8 mouse cellular contexts compared by ENCODE assay signal in genomic region chr2:158273646-158274045, GRCm38 (mm10). TPM values are rescaled to one million over a fixed set of nuclear protein-coding genes. Genes with fewer than 3 reads are reported as not detected.
A peak's percentile ranks its signal among the peaks of the same experiment; 100 is the strongest.
DNase-seq lines count a peak whose midpoint lies in the region; ATAC-seq and TF ChIP-seq lines count a peak whose summit lies in the region.
"Had no signal": no experiment of that assay in that cellular context is flagged by ENCODE, and none has a peak within 500 bp of the region (broad histone marks: within the 10 kb centered on the region; RNA-seq: fewer than 3 reads in every experiment).

No protein-coding gene starts in this region.

- WGBS in midbrain, embryonic 10.5 days: 23% methylated on average over 2 of the region's 2 CpGs
- WGBS in midbrain, embryonic 16.5 days: 17% methylated on average over 2 of the region's 2 CpGs
- 7% methylated on average over 2 of the region's 2 CpGs for WGBS in hindbrain, postnatal 0 days

- H3K9me3 ChIP-seq in midbrain, embryonic 10.5 days (replicated peaks): no peaks in the 10 kb centered on the region
- H3K9me3 ChIP-seq in midbrain, embryonic 16.5 days (replicated peaks; ENCODE audit: control insufficient read depth, low read length, poor library complexity, severe bottlenecking): no peaks in the 10 kb centered on the region
- H3K9me3 ChIP-seq in hindbrain, postnatal 0 days (ENCODE audit: low read length): no peaks in the 10 kb centered on the region
- H3K9me3 ChIP-seq: heart, embryonic 13.5 days had no signal

- H3K27me3 ChIP-seq in midbrain, embryonic 10.5 days (ENCODE audit: low read depth, poor library complexity, severe bottlenecking): no peaks in the 10 kb centered on the region
- no peaks in the 10 kb centered on the region for H3K27me3 ChIP-seq in midbrain, embryonic 16.5 days (ENCODE audit: control insufficient read depth, insufficient read depth, low read depth, low read length)
- H3K27me3 ChIP-seq in hindbrain, postnatal 0 days (ENCODE audit: insufficient read depth, low read length): no peaks in the 10 kb centered on the region
- H3K27me3 ChIP-seq: heart, embryonic 13.5 days had no signal

- H3K9ac ChIP-seq in midbrain, embryonic 16.5 days (ENCODE audit: low read depth, low read length): no peak overlapping the region
- H3K9ac ChIP-seq in hindbrain, postnatal 0 days (replicated peaks; ENCODE audit: low read length): no peak overlapping the region
- H3K9ac ChIP-seq: heart, embryonic 13.5 days had no signal

- DNase-seq in midbrain, embryonic 10.5 days (ENCODE audit: low spot score): no peak
- DNase-seq in hindbrain, postnatal 0 days (ENCODE audit: low spot score): peak; percentile 11
- DNase-seq in lung, postnatal 36 days: peak; percentile 10
- DNase-seq in ovary, postnatal 14 days (ENCODE audit: low spot score): no peak
- DNase-seq in cerebellum, adult 9-10 months: no peak
- DNase-seq in B cell, adult 2 months: no peak

- H3K27ac ChIP-seq in midbrain, embryonic 10.5 days (replicated peaks): peak overlapping the region; percentile 53; the same call in 1 of the 2 replicates
- H3K27ac ChIP-seq in midbrain, embryonic 16.5 days (ENCODE audit: low read length): no peak overlapping the region
- H3K27ac ChIP-seq in hindbrain, postnatal 0 days: 0 out of 2 replicates have a peak overlapping the region, but pooled peaks have one; percentile 26
- H3K27ac ChIP-seq: heart, embryonic 13.5 days had no signal

- H3K4me2 ChIP-seq in midbrain, embryonic 16.5 days (ENCODE audit: low read length): no peak overlapping the region
- H3K4me2 ChIP-seq in hindbrain, postnatal 0 days (ENCODE audit: low read depth, low read length): no peak overlapping the region
- H3K4me2 ChIP-seq: heart, embryonic 13.5 days had no signal

- H3K4me1 ChIP-seq in midbrain, embryonic 10.5 days: peaks cover 40% of the 10 kb centered on the region
- no peaks in the 10 kb centered on the region for H3K4me1 ChIP-seq in midbrain, embryonic 16.5 days (ENCODE audit: control insufficient read depth, insufficient read depth, low read length)
- no peaks in the 10 kb centered on the region for H3K4me1 ChIP-seq in hindbrain, postnatal 0 days (ENCODE audit: insufficient read depth, low read length)

- H3K36me3 ChIP-seq in midbrain, embryonic 10.5 days: no peaks in the 10 kb centered on the region
- H3K36me3 ChIP-seq in midbrain, embryonic 16.5 days (ENCODE audit: control insufficient read depth, insufficient read depth, low read length): no peaks in the 10 kb centered on the region
- H3K36me3 ChIP-seq in hindbrain, postnatal 0 days (ENCODE audit: insufficient read depth, low read length): no peaks in the 10 kb centered on the region
- H3K36me3 ChIP-seq: heart, embryonic 13.5 days had no signal

- ATAC-seq in midbrain, embryonic 16.5 days: no peak
- peak; percentile 38; the same call in 1 of the 2 replicates for ATAC-seq in hindbrain, postnatal 0 days

- no peak overlapping the region for H3K4me3 ChIP-seq in midbrain, embryonic 10.5 days
- H3K4me3 ChIP-seq in midbrain, embryonic 16.5 days (ENCODE audit: low read depth, low read length): no peak overlapping the region
- no peak overlapping the region for H3K4me3 ChIP-seq in hindbrain, postnatal 0 days (ENCODE audit: low read length)
- H3K4me3 ChIP-seq: heart, embryonic 13.5 days had no signal

- TF ChIP-seq CTCF in hindbrain, postnatal 0 days (IDR thresholded peaks at IDR 0.05; ENCODE audit: low read depth): no peak

RNA-seq across cellular contexts. Expression of gene Bpi, which starts 15.8 kb away (rescaled TPM):
- not detected in 2 replicates for polyA plus RNA-seq in midbrain, embryonic 10.5 days (2016; fragmentation: Nextera tagmentation; extraction: Ambion mirVana)
- not detected in 2 replicates for polyA plus RNA-seq in midbrain, embryonic 16.5 days (2015; fragmentation: Nextera tagmentation; extraction: Ambion mirVana)
- not detected in 2 replicates for total RNA-seq in hindbrain, postnatal 0 days (2014; rRNA removed)
- not detected in 2 replicates for polyA plus RNA-seq in hindbrain, postnatal 0 days (2015; fragmentation: Nextera tagmentation; extraction: Ambion mirVana)
- polyA plus RNA-seq: heart, embryonic 13.5 days had no signal

RNA-seq across cellular contexts. Expression of gene Lbp, which starts 32.6 kb away (rescaled TPM):
- 1.6 and 2.0 TPM in 2 replicates for polyA plus RNA-seq in midbrain, embryonic 10.5 days (2016; fragmentation: Nextera tagmentation; extraction: Ambion mirVana)
- polyA plus RNA-seq in midbrain, embryonic 16.5 days (2015; fragmentation: Nextera tagmentation; extraction: Ambion mirVana): 2.6 and 4.3 TPM in 2 replicates
- 6.0 and 10.4 TPM in 2 replicates for total RNA-seq in hindbrain, postnatal 0 days (2014; rRNA removed)
- 10.3 and 13.2 TPM in 2 replicates for polyA plus RNA-seq in hindbrain, postnatal 0 days (2015; fragmentation: Nextera tagmentation; extraction: Ambion mirVana)

RNA-seq across cellular contexts. Expression of gene D630003M21Rik, which starts 44.6 kb away (rescaled TPM):
- polyA plus RNA-seq in midbrain, embryonic 10.5 days (2016; fragmentation: Nextera tagmentation; extraction: Ambion mirVana): 2.3 and 3.1 TPM in 2 replicates
- polyA plus RNA-seq in midbrain, embryonic 16.5 days (2015; fragmentation: Nextera tagmentation; extraction: Ambion mirVana): 1.7 and 1.8 TPM in 2 replicates
- 6.0 and 7.8 TPM in 2 replicates for total RNA-seq in hindbrain, postnatal 0 days (2014; rRNA removed)
- 1.8 and 2.3 TPM in 2 replicates for polyA plus RNA-seq in hindbrain, postnatal 0 days (2015; fragmentation: Nextera tagmentation; extraction: Ambion mirVana)

Comparison
In these comparisons a context has a peak if more than half of its experiments do, and no peak if none do; other contexts are left out.
1. DNase-seq: peak in hindbrain, postnatal 0 days (single experiment) and lung, postnatal 36 days (single experiment); none in midbrain, embryonic 10.5 days (single experiment), ovary, postnatal 14 days (single experiment), cerebellum, adult 9-10 months (single experiment) and B cell, adult 2 months (0 of 2).